Mouse (Mus musculus) cerebellum, adult (tissue): ENCODE data around the gene Alyref2.

Source experiments
- ATAC-seq: cut with Nextera tagmentation; 2 replicates; pipeline ENCODE4 v1.9.2; 2017; ENCODE audit warnings: mild to moderate bottlenecking, moderate library complexity, mixed read lengths; ENCODE audit not compliant: insufficient number of reproducible peaks, low FRiP score, low TSS enrichment

Alyref2 gene

DNA sequence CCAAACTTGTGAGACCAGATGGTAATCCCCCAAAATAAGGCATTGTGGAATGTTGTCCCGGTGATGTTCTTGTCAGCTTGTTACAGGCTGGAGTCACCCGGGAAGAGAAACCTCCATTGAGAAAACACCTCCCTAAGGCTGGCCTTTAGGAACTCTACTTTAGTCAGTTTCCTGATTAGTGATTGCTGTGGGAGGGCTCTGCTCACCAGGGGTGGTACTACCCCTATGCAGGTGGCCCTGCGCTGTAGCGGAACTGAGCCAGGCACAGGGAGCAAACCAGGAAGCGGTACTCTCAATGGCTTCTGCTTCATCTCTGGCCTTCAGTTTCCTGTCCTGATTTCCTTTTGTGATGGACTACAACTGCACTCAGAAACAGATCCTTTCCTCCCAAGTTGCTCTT lies 3.4 kb upstream of the Alyref2 start:
- no peak for ATAC-seq

DNA sequence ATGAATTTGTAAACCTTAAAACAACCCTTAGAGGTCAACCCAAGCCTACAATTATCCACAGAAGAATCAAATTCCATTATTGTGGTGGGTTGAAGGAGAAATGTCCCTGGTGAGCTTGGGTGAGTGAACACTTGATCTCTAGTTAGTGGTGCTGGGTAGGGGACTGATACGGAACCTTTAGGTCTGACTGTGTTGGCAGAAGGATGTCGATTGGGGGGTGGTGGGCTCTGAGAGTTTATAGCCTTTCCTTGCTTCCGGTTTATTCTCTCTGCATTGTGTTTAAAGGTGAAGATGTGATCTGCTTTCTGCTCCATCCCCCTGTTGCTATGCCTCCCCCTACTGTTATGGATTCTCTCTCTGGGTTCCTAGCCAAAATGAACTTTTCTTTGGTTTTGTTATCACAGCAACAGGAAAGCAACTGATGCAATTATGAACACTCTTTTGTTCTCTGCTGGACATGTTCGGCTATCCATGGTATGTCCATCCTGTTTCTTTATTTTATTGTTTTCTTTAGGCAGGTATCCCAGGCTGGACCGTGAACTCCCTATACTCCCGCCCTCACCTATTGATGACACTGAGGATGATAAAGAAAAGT lies 2.2 kb upstream of the Alyref2 start:
- ATAC-seq: no peak

DNA sequence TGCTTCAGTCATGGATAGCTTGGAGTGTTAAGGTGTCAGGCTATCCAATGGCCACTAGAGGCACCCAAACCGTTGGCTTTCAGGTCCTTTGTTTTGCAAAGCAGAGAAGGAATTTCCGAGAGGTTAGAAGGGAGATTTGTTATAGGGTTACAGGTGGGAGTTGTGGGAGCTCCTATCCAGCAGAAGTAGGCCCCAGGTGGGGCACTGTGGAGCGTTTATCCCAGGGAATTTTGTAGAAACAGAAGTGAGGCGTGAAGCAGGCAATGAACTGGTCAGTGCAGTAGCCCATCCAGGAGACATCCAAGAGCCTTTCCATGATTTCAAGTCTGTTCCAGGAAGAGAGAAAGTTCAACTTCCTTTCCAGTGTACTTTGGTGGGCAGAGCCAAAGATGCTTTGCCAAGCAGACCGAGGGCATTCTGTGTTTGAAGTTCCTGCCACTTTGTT lies 1.6 kb upstream of the Alyref2 start:
- peak; percentile 38; the same call in 1 of the 2 replicates for ATAC-seq

DNA sequence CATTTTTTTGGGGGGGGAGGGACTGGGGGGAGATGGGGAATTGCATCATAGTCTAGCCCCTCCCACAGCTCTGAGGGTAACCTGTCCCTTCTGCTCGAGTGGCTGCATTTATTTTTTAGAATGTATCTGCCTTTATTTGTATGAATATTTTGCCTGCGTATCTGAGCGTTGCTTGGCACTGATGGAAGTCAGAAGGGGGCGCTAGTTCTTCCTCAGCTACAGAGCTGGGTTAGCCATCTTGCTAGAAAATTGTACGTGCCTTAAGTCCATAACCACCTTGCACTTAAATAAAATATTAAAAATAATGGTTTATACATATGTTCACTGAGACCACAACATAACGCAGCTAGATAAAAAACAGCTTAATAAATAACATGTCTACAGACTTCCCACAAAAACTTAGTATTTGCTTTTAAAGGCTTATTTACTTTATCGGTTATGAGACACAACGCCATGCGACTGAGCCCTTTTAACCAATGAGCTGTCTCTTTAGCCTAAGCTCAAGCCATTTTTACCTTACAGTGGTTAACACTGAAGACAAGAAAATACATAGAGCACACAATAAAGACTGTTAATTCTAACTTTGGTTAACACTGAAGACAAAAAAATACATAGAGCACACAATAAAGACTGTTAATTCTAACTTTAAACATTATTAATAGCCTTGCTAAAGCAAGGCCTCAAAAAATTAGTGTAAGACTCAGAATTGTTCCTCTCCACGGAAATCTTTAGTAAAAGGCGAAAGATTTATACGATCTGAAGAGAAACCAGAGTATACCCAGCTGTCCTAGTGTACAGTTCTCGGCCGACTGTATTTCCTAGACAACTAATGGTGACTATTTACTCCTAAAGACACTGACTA lies 659 bp upstream of the Alyref2 start:
- ATAC-seq: peak; percentile 5; the same call in 1 of the 2 replicates

DNA sequence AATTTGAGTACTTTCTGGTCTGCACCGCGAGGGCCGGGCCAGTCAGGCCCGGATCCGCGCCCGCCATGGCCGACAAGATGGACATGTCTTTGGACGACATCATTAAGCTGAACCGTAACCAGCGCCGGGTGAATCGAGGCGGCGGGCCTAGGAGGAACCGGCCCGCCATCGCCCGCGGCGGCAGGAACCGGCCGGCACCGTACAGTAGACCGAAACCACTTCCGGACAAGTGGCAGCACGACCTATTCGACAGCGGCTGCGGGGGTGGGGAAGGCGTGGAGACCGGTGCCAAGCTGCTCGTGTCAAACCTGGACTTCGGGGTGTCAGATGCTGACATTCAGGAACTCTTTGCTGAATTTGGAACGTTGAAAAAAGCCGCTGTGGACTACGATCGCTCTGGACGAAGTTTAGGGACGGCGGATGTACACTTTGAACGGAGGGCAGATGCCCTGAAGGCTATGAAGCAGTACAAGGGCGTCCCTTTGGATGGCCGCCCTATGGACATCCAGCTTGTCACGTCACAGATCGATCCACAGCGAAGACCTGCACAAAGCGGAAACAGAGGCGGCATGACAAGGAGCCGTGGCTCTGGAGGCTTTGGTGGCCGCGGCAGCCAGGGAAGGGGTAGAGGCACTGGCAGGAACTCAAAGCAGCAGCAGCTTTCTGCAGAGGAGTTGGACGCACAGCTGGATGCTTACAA lies 464 bp downstream of the Alyref2 start:
- ATAC-seq: peak; percentile 63

DNA sequence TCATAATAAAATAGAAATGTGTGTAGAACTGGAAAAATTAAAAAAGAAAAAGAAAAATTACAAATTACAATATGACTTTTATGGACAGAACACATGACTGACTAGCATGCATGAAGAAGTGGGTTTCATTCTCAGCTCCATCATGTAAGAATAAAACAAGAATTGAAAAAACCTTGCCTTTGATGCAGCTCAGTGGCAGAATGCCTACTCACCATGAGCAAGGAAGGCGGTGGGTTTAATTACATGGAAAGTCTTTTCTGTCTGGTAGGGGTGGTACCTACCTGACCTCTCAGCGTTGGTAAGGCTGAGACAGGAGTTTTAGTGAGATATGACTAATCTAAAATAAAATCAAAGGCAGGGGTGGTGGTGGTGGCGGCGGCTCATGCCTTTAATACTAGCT lies 1.3 kb downstream of the Alyref2 start:
- no peak for ATAC-seq

DNA sequence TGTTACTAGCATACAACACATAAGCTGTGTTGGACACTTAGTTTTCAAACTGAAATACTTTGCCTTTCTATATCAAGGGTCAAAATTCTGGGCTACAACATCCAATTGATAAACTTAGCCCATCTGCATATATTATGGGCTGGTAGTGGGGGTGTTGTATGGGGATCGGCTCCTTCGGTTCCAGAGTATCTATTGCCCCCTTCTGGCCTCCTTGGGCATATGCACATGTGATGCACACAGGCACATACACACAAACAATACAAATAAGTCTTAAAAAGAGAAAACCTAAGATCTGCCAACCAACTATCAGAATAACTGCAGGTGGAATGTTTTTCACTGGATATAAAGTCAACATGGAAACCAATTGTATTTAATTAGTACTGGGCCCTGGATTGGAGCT lies 10.0 kb downstream of the Alyref2 start:
- no peak for ATAC-seq

DNA sequence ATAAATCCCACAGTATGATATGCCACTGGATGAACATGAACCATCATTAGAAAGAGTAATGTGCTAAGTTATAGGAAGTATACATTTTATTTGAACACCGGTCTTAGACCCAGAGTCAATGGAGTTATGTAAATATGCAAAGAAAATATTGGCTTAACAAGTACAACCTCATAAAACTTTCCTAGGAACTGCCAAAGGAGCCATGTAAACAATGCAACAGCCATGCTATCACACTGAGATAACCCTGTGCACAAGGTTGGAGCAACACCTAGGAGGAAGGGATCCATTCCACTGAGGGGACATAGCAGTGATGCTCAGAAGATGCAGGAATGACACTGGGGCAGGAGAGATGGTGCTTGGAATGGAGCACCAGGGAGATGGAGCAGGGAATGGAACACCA lies 10.5 kb downstream of the Alyref2 start:
- ATAC-seq: no peak

DNA sequence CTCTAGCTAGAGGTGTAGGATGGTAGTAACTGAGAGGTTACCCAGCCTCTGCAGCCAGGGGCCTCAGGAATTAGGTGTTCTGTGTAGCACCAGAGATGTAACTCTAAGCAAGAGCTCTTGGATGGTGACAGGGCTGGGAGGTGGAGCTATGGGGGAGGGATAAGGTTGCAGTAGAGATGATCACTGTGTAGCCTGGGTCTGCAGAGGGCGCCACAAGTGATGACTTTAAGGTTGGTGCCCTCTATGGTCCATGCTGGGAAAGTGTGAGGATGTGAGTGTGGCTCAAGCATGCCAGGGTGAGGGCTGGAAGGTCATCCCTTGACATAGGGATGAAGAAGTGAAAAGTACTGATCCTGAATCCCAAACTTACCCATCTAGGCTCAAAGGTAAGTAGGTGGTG lies 11.8 kb downstream of the Alyref2 start:
- ATAC-seq: no peak

DNA sequence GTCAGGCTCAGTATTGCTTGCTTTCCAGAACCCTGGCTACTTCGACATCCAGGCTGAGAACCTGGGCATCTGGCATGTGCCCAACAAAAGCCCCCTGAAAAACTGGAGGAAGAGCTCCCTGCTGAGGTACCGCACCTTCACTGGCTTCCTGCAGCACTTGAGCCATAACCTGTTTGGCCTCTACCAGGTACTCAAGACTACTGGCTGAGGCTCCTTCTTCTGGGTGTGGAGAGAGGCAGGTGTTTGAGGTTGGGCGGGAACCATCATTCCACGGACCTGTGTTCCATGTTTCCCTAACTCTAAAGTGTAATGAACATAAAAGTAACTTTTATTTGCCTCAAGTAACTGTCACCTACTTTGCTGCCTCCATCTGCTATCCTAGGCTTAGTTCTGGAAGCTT lies 12.3 kb downstream of the Alyref2 start:
- no peak for ATAC-seq

DNA sequence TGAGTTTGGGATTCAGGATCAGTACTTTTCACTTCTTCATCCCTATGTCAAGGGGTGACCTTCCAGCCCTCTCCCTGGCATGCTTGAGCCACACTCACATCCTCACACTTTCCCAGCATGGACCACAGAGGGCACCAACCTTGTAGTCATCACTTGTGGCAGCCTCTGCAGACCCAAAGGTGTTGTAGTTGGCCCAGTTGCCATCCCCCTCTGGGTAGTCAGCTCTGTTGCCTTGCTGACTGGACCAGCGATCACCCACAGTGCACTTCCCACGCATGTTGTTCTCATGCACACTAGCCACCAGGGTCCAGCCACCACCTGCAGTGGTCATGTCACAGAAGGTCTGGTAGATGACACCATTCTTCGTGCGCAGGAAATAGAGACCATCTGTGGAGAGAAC lies 28.1 kb downstream of the Alyref2 start:
- ATAC-seq: no peak

DNA sequence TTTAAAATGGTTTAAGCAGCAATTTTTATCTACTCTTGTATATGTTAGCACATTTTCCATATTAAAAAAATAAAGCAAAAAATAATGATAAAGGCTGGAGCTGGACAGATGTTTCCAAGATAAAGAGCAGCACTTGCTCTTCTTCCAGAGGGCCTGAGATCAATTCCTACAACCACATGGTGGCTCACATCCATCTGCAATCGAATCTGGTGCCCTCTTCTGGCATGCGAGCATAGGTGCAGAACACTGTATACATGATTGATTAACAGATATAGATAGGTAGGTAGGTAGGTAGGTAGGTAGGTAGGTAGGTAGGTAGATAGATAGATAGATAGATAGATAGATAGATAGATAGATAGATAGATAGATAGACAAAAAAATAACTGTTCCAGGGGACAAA lies 29.6 kb downstream of the Alyref2 start:
- no peak for ATAC-seq

DNA sequence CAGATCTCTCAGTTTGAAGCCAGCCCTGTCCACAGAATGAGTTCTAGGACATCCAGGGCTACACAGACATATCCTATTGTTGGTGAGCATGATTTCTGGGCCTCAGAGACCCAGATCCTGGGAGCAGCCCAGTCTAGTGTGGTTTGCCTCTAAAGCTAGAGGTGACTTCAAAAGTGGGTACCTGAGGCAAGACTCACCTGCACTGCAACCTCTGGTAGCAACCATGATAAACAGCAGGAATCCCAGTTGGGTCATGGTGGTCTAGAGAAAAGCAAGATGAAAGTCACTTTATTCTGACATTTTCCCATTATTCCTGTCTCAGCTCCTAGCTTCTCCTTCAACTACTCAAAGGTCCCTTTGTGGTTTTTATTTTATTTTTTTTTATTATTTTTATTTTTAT lies 31.3 kb downstream of the Alyref2 start:
- no peak for ATAC-seq

DNA sequence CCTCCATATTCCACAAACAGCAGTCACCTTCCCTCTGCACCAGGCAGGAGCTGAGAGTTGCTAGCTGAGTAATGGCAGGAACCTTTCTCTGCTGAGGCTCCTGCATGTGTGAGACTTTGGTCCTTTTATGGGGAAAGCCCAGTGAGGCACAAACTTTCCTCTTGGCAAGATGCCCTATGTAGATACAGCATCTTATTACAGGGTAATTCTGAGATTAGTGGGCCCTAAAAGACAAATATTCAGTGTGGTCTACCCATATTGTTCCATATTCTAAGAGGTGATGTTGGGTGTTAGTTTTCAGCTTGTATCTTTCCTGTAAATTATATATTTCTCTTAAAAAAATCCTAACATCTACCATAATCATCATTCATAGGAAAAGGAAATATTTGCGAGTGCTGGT lies 31.9 kb downstream of the Alyref2 start, which contains the start of gene Itln1:
Gene Itln1 (minus strand): TSS at position 101 of the 400 bp plus-strand sequence.
- ATAC-seq: no peak

DNA sequence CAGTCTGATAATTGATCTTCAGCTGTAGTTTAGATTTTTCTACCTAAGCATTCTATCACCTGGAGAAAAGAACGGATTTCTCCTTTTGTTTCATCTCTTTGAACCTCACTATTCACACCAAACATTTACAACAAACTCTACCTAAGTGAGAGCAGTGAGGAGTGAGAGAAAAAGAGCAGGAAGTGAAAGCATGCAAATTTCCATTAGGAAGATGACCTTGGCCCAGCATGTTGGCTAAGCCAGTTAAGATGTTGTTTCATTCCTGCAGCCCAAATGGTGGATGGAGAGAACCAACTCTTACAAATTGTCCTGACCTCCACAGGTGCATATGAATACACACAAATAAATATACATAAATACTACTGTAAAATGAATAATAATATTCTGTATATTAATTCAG lies 37.4 kb downstream of the Alyref2 start:
- ATAC-seq: no peak

DNA sequence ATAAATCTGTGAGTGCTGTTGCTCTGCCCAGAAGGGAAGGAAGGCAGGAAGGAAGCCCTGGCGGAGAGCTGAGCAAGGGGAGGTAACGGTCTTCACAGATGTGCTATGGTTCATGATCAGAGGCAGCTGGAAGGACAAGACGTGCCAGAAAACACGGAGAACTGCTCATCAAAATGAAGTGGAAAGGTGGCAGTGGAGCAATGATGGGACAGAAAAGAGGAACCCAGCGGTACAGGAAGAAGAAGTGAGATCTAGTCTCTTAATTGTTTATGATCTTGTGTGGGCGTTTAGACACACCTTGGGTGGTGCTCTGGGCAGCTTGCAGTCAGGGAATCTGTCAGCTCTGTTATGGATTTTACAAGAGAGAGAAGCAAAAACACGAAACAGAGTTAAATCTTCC lies 48.0 kb downstream of the Alyref2 start:
- ATAC-seq: no peak

DNA sequence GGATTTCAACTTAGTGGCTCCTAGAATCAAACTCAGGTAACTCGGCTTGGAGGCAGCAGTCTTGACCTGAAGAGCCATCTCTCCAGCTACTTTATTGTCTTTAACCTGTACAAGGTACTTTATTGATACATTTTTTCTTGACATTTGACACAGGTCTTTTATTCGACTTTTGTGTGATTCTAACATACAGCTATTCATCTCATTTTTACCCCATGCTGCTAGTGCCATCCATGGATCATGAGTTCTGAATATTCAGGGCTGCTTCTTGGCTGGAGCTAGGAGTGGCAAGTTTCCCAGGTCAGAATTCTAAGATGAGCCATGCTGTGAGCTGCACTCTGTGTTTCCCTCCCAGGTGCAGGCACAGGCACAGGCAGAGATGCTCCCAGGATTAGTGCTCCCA lies 49.0 kb downstream of the Alyref2 start:
- ATAC-seq: no peak

DNA sequence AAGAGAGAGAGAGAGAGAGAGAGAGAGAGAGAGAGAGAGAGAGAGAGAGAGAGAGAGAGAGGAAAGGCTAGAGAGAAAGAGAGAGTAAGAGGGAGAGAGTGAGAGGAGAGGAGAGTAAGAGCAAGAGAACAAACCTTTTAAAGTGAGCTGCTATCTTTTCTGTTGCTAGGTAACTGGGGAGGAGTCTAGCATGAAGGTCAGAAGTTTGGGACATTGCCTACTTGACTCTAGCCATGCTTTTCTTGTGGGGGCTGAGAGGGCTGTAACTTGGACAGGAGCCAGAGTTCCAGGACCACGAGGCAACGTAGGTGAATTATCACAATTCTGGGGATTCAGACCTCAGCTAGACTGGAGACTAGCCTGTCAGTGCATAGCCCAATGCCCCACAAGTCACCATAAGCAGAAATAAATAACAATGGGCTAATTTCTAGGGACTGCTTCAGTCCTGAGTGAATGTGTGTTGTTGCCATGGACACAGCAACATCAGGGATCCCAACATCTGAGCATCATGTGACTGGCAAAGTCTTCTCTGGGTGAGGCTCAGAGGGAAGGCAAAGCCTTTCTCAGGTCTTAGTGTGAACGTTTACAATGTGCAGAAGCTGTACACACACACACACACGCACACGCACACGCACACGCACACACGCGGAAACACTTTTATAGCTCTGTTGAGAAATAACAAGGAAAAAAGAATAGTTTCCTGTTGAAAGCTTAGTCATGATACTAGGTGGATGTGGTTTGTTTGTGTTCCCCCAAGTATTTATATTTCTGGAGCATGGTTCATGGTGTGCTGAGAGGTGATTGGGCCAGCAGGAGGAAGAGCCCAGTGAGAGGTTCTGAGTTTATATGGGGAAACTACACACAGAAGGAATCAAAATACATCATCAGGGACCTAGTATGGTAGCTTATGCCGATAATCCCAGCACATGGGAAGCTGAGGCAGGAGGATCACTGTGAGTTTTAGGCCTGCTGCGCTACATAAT lies 50.4 kb downstream of the Alyref2 start:
- ATAC-seq: no peak
